Mouse (Mus musculus) cerebellum, postnatal 10 days (tissue): ENCODE measurements at regions not wholly inside any gene's neighbourhood (a gene's known extent, or its start where the extent isn't known, plus 50 kb on each side); places are given as distances from the start of the nearest gene placed in this dataset.

ENCODE experiments used
- DNase-seq, 2 experiments: peaks; one replicate each; pipeline ENCODE4 v3.0.0; 2021; ENCODE audit warnings: mixed read lengths in 2 of 2

- no peak for DNase-seq
These were observed 246.7 kb upstream of the Adam34 start for GRCm38 (mm10) chr8:43956500-43956899.

- no peak for DNase-seq
These were observed 239.6 kb upstream of the Adam34 start for GRCm38 (mm10) chr8:43949224-43950021.

GRCm38 (mm10) chr8:43948807-43949206, 239.0 kb upstream of the Adam34 start:
- DNase-seq: no peak

GRCm38 (mm10) chr8:43931727-43932126, 221.9 kb upstream of the Adam34 start:
- DNase-seq: peak in 1 of 2 experiments; percentile 9

DNA sequence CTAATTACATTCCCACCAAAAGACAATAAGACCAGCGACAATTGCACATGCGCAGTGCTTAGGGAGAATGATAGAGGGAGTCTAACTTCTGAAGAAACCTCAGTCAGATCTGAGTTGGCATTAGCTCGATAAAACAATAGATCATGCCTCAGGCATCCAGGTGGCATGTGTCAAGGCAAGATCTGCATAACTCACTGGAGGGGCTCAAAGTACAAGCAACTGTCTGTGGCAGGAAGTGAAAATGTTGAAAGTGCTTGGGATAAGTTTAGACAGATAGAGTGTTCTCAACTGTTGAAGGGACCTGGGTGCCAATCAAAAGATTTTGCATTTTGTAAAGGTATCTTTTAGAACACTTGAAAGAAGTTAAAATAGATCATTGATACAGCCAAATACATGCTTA, 213.1 kb upstream of the Adam34 start:
- no peak for DNase-seq

GRCm38 (mm10) chr8:43921263-43921662, 211.4 kb upstream of the Adam34 start:
- DNase-seq: no peak

DNA sequence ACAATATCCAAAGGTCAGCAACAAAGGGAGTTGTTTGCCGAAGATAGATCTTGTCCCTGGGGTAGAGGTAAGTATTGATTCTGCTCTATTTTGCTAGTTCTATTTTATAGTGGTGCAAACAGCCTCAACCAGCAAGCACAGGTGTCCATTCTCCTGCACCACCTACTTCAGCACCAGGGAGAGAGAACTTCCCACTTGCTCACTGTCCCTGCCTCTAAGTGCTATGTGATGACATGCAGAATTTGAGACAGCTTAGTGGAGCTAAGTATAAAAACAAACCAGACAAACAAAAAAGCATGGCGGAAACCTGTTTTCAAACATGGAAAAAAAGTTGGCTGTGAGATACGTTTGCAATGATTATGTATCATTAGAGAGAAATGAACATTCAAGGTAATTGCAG, 196.3 kb upstream of the Adam34 start:
- DNase-seq: no peak

DNA sequence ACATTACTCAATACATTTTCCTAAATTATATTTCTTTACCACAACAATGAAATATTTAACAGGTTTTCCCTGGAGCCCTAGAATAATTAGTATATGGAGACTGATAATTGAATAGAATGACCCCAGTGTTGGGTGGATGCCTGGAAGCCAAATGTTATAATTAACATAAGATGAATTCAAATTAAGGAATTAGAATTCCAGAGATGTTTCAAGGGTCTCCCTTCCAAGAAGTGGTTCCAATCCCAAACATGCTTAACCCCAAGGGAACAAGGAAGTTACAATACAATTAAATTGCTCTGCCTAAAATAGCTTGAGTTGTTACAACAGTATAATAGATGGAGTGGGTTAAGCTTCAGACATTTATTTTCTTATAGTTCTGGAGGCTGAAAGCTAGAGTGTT, 185.3 kb upstream of the Adam34 start:
- DNase-seq: no peak

- DNase-seq: no peak
These were observed 144.2 kb upstream of the Adam34 start for GRCm38 (mm10) chr8:43853820-43854590.
